Mouse (Mus musculus) kidney, adult 2 months (tissue): ENCODE results near the gene Mfap2.

Experiments used
- CTCF ChIP-seq: fragments of 200-500 bp; conservative IDR thresholded peaks from 2 replicates; pipeline ENCODE4 v1.5.1; 2011; ENCODE audit warnings: low read depth, mild to moderate bottlenecking, control low read depth, low read length, moderate library complexity, mixed read lengths; ENCODE audit not compliant: insufficient read depth, insufficient read length
- POLR2A ChIP-seq: fragments of 200-500 bp; IDR thresholded peaks from one replicate; pipeline ENCODE4 v1.6.1; 2011; ENCODE audit warnings: low read depth, low read length, control low read depth

GRCm38 (mm10) chr4:141052442-141052841, 42.2 kb downstream of the Mfap2 start:
- TF ChIP-seq POLR2A (no peak), CTCF (no peak)
